Mouse (Mus musculus) brain, embryonic 18.5 days (tissue): Measurements from ENCODE around the gene Il22ra1.

Experiments
- DNase-seq: peaks from one replicate; pipeline ENCODE4 v3.0.0-alpha.2; 2012; ENCODE audit warnings: low read depth, low spot score

Il22ra1 gene

DNA sequence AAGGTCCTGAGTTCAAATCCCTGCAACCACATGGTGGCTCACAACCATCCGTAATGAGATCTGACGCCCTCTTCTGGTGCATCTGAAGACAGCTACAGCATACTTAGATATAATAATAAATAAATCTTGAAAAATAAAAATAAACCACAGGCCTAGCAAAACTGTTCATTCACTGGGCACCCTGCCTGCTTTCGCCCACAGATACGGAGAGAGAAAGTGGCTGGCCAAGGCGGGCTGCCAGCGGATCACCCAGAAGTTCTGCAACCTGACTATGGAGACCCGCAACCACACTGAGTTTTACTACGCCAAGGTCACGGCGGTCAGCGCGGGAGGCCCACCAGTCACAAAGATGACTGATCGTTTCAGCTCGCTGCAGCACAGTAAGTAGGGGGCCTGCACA, 5.9 kb downstream of the Il22ra1 start:
- no peak for DNase-seq

DNA sequence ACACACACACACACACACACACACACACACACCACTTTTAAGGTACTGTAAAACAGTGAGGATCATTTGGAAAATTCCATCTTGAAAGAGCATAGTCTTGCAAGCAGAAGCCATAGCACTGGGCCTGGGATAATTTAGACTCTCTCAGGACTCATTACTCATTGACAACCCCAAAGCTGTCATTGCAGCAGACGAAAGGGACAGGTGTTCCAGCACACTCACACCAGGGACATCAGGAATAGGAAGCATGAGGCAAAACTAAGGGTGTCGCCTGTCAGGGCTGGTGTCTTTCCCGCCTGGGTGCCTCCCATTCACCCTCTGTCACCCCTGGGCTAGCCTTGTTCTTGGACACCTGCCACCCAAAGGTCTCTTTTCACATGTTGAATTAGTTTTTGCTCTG, 8.9 kb downstream of the Il22ra1 start:
- no peak for DNase-seq

DNA sequence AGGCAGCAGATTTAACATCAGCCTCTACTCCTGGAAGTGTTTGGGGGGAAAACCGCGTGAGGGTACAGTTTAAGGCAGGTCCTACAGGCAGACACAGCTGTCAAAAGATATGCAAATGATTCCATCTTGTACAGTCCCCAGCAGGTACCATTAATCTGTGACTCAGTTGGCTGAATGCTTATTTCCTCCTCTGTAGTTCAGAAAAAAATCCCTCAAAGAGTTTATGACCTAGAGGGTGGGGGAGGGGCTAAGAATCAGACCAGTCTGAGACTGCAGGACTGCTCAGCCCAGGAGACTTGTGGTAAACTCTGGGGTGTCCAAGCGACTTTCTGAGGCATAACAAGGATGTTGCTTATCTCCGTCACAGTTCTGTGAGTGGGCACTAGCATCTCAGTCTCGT, 10.3 kb downstream of the Il22ra1 start:
- DNase-seq, result no peak

DNA sequence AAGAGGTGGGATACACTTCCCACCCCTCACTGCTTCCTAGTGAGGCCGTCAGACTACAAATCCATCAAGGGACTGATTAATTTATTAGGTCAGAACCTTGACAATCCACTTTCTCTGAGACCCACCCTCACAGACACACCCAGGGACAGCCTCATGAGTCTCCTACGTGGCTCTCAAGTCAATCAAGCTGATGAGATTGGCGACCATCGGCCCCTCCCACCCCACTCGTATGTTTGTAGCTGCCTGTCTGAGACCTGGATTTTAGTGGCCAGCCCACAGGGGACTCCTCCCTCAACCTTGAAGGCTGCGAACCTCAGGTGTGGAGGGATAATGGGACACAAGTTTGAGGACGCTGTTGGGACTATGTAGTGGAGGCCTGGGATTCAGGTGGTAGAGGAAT, 11.2 kb downstream of the Il22ra1 start:
- DNase-seq, result no peak

DNA sequence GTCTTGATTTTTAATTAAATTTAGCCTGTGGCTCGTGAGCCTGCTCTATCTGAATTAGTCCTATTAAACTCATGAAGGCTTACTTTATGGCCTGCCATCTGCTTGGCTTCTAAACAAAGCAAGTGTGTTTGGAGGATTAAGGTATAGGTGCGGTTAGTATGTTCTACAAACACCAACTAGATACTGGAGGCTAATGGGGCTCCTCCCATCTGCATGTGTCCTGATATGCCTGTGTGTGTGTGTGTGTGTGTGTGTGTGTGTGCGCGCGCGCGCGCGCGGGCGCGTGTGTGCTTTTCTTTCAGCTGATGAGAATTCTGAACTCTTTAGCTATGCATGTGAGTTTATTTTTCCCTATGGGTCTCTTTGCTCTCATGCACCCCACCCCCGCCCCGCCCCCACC, 11.7 kb downstream of the Il22ra1 start:
- no peak for DNase-seq

DNA sequence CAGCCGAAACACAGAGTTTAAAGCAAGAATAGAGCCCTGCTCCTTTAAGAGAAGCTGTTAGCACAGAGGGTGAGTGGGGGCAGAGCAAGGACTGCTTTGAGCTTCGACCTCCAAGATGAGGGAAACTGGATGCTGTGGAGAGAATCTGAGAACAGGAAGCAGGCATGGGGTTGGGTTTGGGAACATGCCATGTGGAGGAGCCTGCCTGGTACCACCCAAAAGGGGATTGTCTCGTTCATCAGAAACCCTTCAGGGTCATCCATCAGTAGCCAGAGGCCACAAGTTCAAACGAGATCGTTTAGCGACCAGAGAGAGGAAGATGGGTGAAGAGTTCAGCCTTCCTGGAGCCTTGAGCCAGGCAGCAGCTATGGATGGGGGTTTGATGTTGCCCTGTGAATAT, 15.5 kb downstream of the Il22ra1 start:
- DNase-seq, result no peak

DNA sequence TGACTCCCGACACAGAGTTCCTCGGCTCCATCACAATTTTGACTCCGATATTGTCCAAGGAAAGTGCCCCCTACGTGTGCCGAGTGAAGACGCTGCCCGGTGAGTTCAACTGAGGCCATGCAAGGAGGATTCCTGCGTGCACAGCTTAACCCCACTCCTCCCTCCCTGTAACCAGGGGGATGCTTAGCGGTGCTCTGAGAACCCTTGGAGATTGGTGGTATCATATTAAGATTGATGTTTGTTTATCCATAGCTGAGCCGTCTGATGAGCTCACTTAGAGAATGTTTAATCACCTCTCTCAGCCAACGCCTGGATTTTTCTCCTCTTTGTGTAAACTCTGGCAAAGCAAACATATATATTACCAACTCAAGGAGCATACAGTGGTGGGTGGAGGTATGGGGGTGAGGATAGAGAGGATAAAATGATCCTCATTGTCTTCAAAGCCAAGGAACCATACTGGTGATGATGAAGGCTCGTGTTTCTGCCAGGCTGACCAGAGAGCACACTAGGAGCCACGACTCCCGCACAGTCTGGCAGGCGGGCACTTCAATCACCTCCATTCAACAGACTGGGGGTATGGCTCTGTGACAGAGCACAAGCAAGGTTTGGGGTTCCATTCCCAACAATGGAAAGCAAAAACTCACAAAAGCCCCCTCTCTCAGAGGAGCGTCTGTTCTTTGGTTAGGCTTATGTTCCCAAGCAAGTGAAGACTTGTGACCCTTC, 16.9 kb downstream of the Il22ra1 start:
- DNase-seq, result no peak

DNA sequence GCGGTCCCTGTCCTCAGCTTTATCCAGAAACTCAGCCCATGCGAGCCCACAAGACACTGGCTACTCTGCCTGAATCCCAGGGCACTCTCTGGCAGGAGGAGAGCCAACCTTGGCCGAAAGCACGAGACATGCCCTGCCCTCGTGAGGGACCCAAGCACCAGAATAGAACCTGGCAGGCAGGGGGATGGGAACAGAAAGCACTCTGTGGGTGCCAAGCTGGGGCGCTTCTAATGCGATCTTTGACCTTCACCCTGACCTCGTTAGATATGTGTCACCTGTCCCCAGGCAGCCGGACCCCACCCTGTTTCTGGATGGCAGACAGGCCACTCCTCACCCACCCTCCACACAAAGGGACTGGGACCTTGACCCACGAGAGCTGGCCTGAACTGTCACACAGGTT, 17.6 kb downstream of the Il22ra1 start:
- DNase-seq, result no peak

DNA sequence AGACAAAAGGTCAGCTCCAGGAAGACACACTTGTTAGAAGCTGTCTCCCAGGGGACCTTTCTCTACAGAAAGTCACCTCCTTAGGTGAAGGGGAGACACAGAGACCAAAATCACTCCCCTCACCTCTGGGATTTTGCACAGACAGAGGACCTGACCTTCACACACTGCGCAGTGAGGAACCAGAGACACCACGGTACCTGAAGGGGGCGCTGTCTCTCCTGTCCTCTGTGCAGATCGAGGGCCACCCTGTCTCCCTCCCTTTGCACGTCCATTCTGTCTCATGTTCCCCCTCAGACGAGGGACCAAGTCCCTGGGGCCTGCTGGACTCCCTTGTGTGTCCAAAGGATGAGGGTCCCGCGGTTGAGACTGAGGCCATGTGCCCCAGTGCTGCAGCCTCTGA, 22.9 kb downstream of the Il22ra1 start:
- no peak for DNase-seq

DNA sequence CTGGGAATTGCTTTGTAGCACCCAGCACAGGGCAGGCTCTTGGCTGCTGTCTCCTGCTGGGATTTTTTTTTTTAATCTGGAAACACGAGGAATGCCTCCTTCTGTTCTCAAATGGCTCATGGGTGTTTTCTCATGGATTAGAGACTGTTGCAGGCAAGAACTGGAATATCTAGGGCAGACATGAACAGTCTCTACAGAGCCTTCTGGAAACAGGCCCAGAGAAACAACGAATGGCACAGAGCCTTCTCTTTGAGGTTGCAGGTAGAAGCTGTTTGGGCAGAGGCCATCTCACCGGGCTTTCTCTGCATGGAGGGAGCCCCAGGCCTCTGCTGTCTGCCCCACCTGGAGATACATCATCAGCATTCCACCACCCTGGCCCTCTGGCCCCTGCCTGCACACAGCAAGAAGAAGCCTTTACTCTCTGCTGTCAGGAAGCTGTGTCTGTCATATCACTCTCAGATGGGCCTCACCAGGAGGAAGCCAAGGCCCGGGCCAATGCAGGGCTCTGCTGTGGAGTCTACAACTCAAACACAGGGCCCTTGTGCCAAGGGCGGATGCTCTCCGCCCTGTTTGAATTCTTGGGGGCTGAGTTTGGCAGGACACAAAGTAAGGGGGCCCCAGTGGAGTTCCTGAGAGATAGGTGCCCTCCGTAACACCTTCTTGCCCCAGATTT, 24.3 kb downstream of the Il22ra1 start:
- DNase-seq, result no peak

DNA sequence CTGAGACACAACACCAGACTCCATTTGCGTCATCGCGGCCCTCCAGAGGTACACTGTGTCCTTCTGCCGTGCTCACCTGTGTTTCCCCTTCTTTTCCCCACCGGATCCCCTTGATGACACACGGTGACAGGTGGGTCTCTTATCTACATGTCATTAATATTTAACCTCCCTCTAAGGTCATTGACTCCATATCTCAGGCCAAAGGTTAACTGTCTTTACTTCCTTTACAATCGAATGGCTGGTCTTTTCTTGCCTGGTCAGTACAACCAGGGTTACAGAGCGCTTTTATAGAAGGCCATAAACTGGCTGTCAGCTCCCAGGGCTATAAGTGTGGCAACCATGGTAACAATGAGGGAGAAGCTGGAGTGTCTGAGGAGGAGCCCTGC, 24.8 kb downstream of the Il22ra1 start:
- no peak for DNase-seq

DNA sequence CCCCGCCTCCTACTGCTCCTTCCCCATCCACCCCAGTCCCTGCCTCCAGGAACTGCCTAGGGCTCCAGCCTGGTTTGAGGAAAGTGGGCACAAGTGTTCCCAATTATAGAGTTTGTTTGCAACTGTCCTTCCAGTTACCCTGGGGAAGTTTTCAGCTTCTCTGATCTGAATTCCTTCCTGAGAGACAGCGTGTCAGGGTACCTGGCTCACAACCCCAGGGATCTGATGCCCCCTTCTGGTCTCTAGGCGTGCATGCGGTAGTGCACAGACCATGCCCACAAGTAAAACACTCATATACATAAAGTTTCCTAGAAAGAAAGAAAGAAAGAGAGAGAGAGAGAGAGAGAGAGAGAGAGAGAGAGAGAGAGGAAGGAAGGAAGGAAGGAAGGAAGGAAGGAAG, 30.4 kb downstream of the Il22ra1 start:
- DNase-seq, result no peak

DNA sequence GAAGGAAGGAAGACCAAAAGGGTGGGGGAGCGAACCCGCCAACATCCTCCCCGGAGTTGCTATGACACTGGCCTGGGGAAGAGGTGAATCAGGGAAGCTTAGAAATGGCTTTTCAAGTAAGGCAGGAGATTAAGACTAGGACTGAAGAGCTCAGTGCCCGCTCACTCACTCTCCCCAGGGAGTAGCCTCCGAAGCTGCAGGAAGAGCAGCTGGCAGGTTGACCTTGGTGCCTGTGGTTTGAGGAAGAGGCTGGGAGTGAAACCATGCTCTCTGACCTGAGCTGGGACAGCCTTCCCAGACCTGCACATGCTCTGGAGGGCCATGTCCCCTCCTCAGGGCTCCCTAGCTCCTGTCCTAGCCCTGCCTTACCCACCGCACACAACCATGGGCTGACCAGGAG, 30.9 kb downstream of the Il22ra1 start:
- no peak for DNase-seq

DNA sequence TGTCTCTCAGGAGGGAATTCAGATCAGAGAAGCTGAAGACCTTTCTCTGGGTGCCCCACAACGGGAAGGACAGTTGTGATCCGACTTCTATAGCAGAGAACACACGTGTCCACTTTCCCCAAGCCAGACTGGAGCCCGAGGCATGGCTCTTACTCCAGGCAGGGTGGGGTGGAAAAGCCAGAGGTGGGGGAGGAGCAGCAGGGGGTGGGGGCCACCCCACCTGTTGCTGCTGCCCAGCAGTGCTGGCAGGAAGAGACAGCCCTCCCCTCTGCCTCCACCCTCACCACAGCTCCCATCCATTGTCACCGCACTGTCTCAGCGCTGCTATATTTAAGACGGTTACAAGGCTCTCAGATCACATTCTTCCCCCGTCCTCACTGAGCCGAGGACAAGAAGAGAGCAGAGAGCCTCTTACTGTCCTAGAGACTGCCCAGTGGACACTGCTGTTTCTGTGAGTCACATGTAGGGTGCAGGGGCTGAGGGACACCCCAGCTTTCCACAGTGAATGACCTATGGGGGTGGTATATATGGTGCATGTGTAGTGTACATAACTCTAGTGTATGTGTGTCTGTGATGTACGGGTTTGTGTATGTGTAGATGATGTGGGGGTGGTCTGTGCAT, 31.5 kb downstream of the Il22ra1 start, which contains the start of gene Myom3:
Myom3 (plus strand) TSS at position 360 of the 621 bp plus-strand sequence.
- DNase-seq, result no peak

DNA sequence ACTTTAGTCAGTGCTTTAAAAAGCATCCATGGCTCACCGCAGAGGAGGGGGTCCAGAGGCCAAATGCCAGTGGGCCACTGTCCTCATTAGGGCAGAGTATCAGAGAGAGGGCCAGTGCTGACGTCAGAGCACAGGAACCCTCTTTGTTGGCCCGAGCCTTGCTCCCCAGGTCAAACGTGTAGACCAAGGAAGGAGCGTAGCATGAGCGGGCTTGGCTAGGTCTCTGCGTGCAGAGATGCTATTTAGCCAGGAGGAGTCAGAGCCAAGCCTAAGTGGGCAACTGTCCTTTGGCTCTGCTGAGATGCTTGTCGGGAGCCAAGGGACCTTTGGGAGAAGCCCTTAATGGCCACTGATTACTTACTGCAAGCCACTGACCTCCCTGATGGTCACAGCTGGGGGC, 33.1 kb downstream of the Il22ra1 start:
- no peak for DNase-seq

DNA sequence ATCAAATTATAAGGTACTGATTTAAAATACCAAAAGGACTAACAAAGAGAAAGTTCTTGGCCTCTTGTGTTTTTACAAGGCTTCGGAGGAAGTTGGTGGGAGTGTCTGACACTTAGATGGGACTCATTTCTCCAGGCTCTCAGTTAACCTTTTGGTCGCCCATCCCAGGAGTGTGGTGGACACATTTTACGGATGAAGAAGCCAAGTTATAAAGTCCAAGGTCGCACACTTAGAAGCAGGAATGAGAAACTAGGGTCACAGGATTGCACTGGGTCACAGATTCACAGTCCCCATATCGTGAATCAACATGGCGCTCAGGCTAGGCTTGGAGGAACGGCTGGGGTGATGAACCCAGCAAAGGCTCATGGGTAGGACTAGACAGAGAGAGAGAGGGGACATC, 33.6 kb downstream of the Il22ra1 start:
- no peak for DNase-seq

DNA sequence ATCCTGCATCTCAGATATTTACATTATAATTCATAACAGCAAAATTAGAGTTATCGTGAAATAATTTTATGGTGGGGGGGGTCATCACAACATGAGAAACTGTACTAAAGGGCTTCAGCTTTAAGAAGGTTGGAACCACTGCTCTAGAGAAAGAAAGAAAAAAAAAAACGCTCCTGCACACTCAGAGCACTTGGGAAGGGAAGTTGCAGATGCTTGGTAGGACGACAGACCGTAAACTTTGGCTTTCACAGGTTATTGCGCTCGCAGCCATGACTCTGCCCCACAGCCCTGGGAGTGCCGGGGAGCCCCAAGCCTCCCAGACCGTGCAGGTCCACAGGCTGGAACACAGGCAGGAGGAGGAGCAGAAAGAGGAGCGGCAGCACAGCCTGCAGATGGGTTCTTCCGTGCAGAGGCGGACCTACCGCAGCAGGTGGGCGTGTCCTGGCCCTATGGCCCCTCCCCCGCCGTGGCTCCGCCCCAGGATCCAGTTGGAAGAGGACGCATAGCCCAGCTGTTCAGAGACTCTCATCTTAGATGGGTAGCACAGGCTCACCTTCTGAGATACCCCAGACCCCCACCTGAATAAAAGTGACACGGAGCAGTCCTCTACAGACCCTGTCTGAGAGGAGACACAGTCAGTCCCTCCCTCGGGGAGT, 34.4 kb downstream of the Il22ra1 start:
- no peak for DNase-seq

DNA sequence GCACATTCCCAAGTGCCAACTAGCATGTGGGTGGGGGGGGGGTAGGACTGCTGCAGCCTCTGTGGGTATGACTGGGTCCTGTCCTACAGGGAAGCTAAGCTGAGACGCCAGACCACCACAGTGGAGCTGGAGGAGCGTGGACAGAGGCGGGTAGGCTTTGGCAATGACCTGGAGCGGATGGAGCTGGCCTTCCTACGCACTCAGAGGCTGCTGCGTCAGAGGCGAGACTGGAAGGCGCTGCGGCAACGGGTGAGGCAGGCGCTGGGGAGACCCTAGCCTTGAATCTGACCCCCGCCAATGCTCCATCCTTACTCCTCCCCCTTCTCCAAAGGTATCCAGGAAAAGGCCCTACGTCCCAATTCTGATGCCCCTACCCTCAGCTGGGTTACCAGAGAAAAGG, 36.7 kb downstream of the Il22ra1 start:
- DNase-seq, result no peak

DNA sequence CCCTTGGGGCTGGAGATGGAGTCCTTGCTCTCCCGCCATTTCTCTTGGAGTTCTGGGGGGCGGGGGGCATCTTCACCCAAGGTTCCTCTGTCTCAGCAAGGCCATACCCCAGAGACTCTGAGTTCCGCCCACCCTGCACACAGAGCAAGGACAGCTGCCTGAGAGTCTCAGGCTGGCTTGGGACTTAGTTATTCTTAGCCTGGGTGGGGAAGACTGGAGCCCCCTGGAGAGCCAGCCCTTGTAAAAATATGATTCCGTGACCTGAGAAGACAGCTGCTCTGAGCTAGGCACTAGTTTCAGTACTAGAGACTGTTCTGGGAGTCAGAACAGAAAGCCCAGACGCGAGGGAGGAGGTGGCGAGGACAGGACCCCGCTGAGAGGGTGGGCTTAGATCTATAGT, 37.7 kb downstream of the Il22ra1 start:
- DNase-seq, result no peak

DNA sequence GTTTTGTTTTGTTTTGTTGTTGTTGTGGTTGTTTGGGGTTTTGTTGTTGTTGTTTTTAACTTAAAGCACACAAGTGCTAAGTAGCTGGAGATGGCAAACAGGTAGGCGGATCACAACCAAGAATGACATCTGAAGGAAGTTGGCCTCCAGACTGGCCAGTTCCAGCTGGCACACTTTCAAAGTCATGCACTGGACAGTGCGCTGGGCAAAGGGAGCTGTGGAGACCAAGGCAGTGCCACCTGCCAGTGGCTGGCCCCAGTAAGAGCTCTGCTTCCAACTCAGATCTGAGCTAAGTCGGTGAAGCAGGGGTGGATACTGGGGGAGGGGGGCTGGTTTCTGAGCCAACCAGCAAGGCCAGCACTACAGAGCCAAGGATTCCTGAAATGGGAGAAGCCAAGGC, 39.0 kb downstream of the Il22ra1 start:
- no peak for DNase-seq

DNA sequence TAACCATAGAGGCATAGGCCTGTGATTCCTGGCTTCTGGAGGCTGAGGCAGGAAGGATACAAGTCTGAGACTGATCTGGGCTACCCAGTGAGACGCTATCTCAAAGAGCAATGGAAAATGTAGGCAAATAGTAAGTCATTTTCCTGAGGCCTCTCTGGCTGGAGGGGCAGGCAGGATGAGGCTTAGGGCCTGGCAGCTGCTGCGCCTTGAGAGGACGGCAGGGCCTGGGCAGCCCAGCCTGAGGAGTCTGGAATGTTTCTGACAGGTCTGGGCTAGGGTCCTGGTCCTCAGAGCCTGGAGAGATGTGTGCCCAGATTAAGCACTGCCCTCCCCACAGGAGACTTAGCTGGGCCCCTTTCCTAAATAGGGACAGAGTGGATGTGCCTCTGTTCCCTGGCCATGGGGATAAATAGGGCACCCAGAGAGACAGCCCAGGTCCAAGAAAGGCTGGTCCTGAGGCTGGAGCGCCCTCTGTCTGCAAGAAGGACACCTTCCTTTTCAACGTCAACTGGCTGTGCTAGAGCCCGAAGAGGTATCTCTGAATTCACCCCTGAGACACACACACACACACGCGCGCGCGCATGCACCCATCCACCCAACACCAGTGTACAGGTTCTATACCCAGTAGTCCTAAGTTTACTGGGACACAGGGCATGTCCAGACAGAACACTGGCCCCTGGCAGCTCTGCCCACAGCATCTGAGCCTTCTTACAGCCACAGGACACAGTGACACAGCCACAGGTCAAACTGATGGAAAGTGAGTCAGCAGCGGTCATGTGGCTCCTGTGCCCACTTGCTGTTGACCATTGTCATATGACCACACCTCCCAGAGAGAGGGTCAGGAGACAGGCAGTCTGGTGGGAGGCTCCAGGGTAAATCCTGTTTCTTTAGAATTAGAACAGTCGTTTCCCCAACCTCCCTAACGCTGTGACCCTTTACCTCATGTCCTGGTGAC, 40.9 kb downstream of the Il22ra1 start:
- no peak for DNase-seq
